Mouse (Mus musculus): ENCODE measurements around the gene Irf2bpl. TPM values are rescaled to one million over a fixed set of nuclear protein-coding genes. Genes with fewer than 3 reads are reported as not detected.

The Irf2bpl gene
- polyA plus RNA-seq, 1 experiment from 2014 or later: 53.9 TPM

DNA sequence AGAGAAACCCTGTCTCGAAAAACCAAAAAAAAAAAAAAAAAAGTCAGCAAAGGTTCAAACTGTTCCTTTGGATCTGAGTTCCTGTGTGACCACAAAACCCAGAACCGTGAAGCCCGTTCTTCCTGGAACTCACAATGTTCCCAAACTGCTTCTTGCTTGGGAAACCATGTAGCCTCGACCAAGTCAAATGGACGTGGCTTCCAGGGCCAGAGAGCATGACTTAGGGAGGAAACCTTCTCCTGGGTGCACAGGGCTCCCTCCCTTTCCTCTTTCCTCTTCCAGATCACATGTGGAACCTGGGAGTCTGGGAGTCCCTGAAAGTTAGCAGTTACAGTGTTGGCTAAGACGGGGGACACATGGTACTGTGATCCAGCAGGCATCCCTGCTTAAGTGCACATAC, 14.8 kb downstream of the Irf2bpl start:
- Histone ChIP-seq H3K9ac (no peak overlapping the region), H3K27ac (no peak overlapping the region), H3K27me3 (no peaks in the 10 kb centered on the region), H3K4me3 (no peak overlapping the region), H3K4me2 (replicated peaks) (no peak overlapping the region), H3K9me3 (no peaks in the 10 kb centered on the region), H3K4me1 (no peaks in the 10 kb centered on the region), H3K36me3 (no peaks in the 10 kb centered on the region)
- 93% methylated on average over 6 of the region's 6 CpGs for WGBS
- ATAC-seq (ENCODE audit: insufficient number of reproducible peaks, insufficient read depth, low FRiP score, low TSS enrichment): no peak

DNA sequence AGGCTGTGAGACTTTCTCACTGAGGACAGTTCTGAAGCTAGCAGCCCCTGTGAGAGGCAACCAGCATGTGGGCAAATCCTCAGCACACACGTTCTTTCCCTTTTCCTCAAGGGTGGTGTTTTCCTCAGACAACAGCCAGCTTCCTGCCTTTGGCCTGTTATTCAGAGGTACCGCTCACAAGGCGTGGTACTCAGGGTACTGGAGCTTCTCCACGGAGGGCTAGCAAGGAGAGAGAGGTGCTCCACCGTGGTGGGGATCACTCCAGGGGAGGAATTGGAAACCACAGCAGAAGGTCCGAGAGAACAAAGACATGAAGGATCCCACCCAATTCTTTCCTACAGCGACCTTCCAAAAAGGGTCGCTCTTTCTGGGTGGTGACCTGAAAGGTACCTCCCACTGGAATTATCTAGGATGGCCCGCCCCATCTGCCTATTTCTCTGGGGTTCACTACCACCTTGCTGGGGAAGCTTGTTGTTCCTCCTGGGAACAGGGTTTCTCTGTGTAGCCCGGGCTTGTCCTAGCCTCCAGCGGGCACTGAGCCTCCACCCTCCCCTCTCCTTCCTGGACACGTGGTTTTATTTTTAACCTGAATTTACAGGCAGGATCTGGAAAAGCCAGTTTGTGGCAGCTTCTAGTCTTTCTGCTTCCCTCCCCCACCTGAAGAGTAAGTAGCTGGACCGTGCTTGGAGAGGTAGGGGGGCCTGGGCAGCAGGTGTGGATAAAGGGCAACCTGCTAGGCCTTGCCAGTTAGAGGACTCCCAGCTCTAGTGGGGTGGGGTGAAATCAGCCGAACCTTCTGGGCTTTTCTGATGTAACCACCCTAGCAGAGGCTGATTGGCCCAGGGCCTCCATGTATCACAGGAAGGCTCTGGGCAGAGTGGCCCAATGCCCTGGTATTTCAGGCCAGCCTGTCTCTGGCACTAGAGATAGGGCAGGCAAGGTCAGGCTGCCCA, 17.1 kb downstream of the Irf2bpl start:
- 37% methylated on average over 14 of the region's 14 CpGs for WGBS
- H3K4me3 ChIP-seq: no peak overlapping the region
- no peaks in the 10 kb centered on the region for H3K4me1 ChIP-seq
- no peak overlapping the region for H3K4me2 ChIP-seq (replicated peaks)
- H3K36me3 ChIP-seq: no peaks in the 10 kb centered on the region
- no peaks in the 10 kb centered on the region for H3K27me3 ChIP-seq
- peak; percentile 45; the same call in 1 of the 2 replicates for ATAC-seq (ENCODE audit: insufficient number of reproducible peaks, insufficient read depth, low FRiP score, low TSS enrichment)
- no peak overlapping the region for H3K9ac ChIP-seq
- H3K9me3 ChIP-seq: no peaks in the 10 kb centered on the region
- H3K27ac ChIP-seq: no peak overlapping the region; the same call in 1 of the 2 replicates

DNA sequence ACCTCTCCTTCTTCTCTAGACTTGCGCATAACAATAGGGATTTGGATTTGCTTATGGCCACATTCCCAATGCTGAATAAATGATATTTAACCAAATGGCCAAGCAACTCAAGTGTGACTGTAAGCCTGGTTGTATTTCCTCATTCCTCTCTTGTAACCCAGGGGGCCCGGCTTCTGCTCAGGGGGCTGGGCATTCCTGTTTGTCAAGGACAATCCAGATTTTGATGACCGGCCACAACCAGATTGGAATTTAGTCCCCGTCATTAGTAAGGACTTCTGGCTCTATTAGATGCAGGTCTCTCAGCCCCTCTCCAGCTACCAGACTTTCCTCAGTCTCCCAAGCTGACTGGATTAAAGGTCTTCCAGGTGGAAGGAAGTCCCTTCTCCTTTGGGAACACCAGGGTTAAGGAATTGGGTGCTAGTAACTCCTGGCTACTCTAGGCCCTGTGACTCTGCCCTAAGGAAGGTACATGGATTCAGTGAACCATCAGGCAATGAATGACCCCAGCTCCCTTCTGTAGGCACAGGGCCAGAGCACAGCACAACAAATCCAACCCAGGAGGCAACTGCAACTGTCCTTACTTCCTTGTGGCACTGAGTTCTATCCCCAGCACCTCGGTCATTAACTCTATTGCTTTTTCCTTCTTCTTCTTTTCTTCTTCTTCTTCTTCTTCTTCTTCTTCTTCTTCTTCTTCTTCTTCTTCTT, 20.1 kb downstream of the Irf2bpl start:
- H3K9ac ChIP-seq: no peak overlapping the region
- H3K27ac ChIP-seq: no peak overlapping the region
- H3K9me3 ChIP-seq: no peaks in the 10 kb centered on the region
- H3K4me1 ChIP-seq: peaks cover 18% of the 10 kb centered on the region; the same call in 1 of the 2 replicates
- H3K27me3 ChIP-seq: no peaks in the 10 kb centered on the region
- H3K4me2 ChIP-seq (replicated peaks): no peak overlapping the region
- no peaks in the 10 kb centered on the region for H3K36me3 ChIP-seq
- no peak for ATAC-seq (ENCODE audit: insufficient number of reproducible peaks, insufficient read depth, low FRiP score, low TSS enrichment)
- H3K4me3 ChIP-seq: no peak overlapping the region
- 86% methylated on average over 5 of the region's 5 CpGs for WGBS

DNA sequence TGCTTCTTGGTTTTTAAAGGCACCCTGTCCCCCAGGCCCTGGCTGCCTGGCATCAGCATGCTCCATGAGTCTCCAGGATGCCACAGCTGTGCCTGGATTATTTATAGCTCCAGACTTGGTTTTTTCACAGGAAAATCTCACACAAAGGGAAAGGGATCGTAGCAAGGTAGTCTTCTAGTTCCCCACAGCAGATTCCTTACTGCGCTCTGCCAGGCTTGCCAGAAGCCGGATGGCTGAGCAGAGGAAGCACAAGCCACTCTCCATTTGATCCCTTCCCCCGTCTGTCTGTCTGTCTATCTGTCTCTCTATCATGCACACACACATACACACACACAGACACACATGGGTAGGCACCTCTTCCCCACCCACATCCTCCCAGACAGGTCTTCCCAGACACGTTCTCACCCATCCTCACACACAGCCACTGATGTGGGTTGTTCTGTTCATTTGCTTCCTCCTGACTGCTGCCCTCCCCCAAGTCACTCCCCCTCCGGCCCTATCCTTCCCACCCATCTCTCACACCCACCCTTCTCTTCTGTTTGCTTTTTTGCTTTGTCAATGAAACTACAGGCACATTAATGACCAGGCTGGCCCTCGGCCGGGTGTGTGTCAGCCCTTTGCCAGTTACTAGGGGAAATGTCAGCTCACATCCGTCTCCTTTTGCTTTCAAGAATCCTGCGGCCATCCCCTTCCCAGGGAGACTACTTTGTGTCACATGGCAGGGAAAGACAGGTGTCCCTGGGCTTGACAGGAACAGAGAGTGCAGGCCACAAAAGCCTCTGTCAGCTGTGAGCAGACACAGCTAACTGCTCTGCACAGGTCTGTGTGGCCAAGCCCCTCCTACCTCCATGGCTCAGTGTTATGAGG, 24.4 kb downstream of the Irf2bpl start:
- Histone ChIP-seq H3K9me3 (no peaks in the 10 kb centered on the region), H3K27me3 (no peaks in the 10 kb centered on the region), H3K4me1 (peaks cover 33% of the 10 kb centered on the region), H3K4me2 (replicated peaks) (no peak overlapping the region), H3K27ac (no peak overlapping the region), H3K9ac (peak overlapping the region; percentile 24; the same call in 1 of the 2 replicates), H3K36me3 (no peaks in the 10 kb centered on the region), H3K4me3 (no peak overlapping the region)
- WGBS: 62% methylated on average over 10 of the region's 10 CpGs
- no peak for ATAC-seq (ENCODE audit: insufficient number of reproducible peaks, insufficient read depth, low FRiP score, low TSS enrichment)

DNA sequence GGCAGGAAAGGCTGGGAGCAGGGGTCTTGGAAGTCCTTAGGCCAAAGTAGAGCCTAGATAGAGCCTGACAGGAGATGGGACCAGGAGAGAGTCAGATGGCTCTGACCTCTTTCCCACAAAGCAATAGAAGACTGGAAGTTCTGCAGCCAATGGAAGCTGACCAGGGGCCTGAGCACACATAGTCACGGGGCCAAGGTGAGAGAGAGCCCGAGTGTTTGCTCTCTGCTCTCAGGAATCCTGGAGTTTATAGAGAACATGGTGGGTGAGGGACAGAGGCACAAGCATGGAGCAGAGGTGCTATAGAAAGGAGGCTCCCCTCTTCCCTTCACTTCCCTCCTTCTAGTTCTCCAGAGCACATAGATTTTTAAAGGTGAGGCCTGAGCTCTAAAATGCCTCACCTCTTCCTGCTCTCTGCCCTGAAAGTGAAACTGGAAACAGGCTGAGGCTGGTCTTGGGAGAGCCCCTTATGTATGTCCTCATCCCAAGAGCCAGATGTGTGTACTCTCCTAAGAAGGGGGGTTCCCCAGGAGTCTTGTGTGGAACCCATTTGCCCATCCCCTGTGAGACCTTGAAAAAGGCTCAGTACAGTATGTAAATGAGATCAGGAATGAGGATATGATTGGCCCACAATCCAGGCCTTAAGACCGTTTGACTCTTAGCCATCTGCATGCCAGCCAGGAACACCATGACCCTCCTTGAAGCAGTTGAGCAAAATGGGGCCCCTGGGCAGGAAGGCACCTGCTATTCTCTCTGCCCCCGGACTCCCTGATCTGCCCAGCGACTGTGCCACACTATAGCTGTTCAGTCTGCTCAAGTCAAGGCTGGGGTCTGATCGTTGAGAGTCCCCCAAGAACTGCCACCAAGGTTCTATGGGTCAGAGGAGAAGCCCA, 25.4 kb downstream of the Irf2bpl start:
- Histone ChIP-seq H3K9me3 (no peaks in the 10 kb centered on the region), H3K36me3 (no peaks in the 10 kb centered on the region), H3K4me3 (no peak overlapping the region), H3K27me3 (no peaks in the 10 kb centered on the region), H3K27ac (no peak overlapping the region), H3K4me1 (peaks cover 33% of the 10 kb centered on the region), H3K9ac (no peak overlapping the region), H3K4me2 (replicated peaks) (no peak overlapping the region)
- 70% methylated on average over 6 of the region's 6 CpGs for WGBS
- ATAC-seq (ENCODE audit: insufficient number of reproducible peaks, insufficient read depth, low FRiP score, low TSS enrichment): no peak

DNA sequence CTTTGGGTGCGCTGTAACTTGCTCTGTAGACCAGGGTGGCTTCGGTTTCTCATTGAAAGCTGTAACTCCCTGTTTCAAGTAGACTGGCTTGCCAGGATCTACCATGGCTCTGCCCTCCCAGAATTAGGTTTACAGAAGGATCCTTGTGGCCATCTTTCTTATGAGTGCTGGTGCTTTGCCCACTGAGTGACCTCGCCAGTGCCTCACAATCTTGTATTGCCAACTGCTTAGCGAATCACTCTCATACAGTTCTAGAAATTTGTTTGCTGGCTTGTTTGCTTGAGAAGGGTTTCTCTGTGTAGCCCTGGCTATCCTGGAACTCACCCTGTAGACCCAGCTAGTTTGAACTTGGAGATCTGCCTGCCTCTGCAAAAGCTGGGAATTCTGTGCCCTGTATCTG, 26.1 kb downstream of the Irf2bpl start:
- Histone ChIP-seq H3K36me3 (no peaks in the 10 kb centered on the region), H3K4me1 (peaks cover 33% of the 10 kb centered on the region), H3K4me3 (no peak overlapping the region), H3K27me3 (no peaks in the 10 kb centered on the region), H3K9me3 (no peaks in the 10 kb centered on the region), H3K4me2 (replicated peaks) (no peak overlapping the region), H3K9ac (no peak overlapping the region), H3K27ac (no peak overlapping the region)
- 91% methylated on average over 4 of the region's 4 CpGs for WGBS
- no peak for ATAC-seq (ENCODE audit: insufficient number of reproducible peaks, insufficient read depth, low FRiP score, low TSS enrichment)

DNA sequence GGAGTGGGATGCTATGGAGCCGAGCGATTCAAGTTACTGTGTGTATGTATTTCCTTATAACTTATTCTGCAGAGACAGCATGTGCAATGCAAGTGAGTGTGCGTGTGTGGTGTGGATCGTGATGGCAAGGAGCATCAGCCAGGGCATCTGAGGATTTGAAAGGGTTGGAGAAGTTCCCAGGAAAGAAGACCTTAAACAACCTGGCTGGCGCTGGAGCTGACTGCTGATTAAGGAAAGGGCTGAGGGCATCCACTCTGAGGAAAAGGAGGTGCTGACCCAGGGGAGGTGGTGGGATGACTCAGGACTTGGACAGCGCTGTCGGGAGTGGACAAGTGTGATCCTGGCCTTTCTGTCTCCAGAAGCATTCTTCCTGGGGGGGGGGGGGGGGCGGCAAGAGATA, 27.3 kb downstream of the Irf2bpl start:
- Histone ChIP-seq H3K9ac (no peak overlapping the region), H3K4me3 (no peak overlapping the region), H3K27me3 (no peaks in the 10 kb centered on the region), H3K36me3 (no peaks in the 10 kb centered on the region), H3K4me1 (peaks cover 33% of the 10 kb centered on the region), H3K9me3 (no peaks in the 10 kb centered on the region), H3K4me2 (replicated peaks) (no peak overlapping the region), H3K27ac (no peak overlapping the region)
- 85% methylated on average over 8 of the region's 8 CpGs for WGBS
- ATAC-seq (ENCODE audit: insufficient number of reproducible peaks, insufficient read depth, low FRiP score, low TSS enrichment): no peak

DNA sequence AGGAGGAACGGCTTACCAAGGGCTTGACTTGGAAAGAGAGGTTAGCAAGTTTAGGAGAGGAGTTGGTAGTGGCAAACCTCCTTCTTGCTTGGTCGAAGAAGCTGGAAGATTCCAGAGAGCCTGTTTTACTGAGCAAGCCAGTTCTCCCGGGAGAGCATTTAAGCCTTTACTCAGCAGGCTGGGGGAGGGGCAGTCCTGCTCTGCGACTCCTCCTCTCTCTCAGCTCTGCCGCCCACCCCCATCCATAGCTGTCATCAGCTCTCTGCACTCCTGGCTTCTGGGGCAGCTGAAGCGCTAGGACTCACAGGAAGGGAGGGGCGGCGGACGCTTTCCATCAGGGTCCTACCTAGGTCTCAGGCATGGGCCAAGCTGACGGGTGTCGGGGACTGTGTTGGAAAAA, 28.9 kb downstream of the Irf2bpl start:
- no peak overlapping the region for H3K9ac ChIP-seq
- H3K4me2 ChIP-seq (replicated peaks): peak overlapping the region; percentile 30
- peak overlapping the region; percentile 77 for H3K27ac ChIP-seq

DNA sequence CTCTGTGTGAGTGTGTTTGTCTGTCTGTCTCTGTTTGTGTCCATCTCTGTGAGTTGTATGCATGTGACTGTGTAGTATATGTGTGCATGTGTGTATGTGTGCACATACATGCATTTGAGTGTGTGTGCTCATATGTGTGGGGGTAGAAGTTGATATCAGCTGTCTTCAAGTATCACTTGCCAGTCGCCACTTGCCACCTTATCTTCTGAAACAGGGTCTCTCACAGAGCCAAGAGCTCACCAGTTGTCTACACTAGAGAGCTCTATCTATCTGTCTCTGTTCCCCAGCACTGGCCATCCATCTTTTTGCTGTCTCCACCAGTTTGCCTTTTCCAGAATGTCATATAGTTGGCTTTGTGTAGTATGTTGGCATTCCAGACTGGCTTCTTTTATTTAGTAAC, 31.1 kb downstream of the Irf2bpl start:
- Histone ChIP-seq H3K4me1 (peaks cover 29% of the 10 kb centered on the region), H3K9ac (no peak overlapping the region), H3K4me3 (no peak overlapping the region), H3K4me2 (replicated peaks) (no peak overlapping the region), H3K9me3 (no peaks in the 10 kb centered on the region), H3K27me3 (no peaks in the 10 kb centered on the region), H3K36me3 (no peaks in the 10 kb centered on the region), H3K27ac (no peak overlapping the region)
- WGBS: 84% methylated on average over 1 of the region's 1 CpGs
- ATAC-seq (ENCODE audit: insufficient number of reproducible peaks, insufficient read depth, low FRiP score, low TSS enrichment): no peak

More for the DNA sequence above, 28.9 kb downstream of the Irf2bpl start:
- no peaks in the 10 kb centered on the region for H3K27me3 ChIP-seq
- no peaks in the 10 kb centered on the region for H3K36me3 ChIP-seq
- ATAC-seq (ENCODE audit: insufficient number of reproducible peaks, insufficient read depth, low FRiP score, low TSS enrichment): peak; percentile 74
- H3K4me3 ChIP-seq: no peak overlapping the region
- H3K9me3 ChIP-seq: no peaks in the 10 kb centered on the region
- peaks cover 32% of the 10 kb centered on the region for H3K4me1 ChIP-seq
- 6% methylated on average over 11 of the region's 11 CpGs for WGBS

DNA sequence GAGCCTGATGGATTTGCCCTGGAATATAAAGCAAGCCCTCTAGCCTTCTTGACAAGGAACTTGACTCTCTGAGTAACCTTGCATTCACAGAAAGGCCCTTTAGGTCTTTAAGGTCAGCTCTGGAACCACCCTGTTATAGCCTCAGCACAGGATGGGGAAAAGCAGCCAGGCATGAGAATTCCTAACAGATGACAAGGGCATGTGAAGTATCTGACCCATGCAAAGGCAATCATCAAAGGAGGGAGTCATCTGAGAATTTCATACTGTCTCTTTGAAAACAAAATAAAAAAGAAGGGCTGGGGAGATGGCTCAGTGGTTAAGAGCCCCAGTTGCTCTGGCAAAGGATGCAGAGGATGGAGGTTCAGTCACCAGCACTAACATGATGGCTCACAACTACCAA, 33.3 kb downstream of the Irf2bpl start:
- Histone ChIP-seq H3K9ac (no peak overlapping the region), H3K4me3 (no peak overlapping the region), H3K27me3 (no peaks in the 10 kb centered on the region), H3K4me2 (replicated peaks) (no peak overlapping the region), H3K36me3 (no peaks in the 10 kb centered on the region), H3K4me1 (peaks cover 25% of the 10 kb centered on the region), H3K27ac (no peak overlapping the region), H3K9me3 (no peaks in the 10 kb centered on the region)
- no peak for ATAC-seq (ENCODE audit: insufficient number of reproducible peaks, insufficient read depth, low FRiP score, low TSS enrichment)

DNA sequence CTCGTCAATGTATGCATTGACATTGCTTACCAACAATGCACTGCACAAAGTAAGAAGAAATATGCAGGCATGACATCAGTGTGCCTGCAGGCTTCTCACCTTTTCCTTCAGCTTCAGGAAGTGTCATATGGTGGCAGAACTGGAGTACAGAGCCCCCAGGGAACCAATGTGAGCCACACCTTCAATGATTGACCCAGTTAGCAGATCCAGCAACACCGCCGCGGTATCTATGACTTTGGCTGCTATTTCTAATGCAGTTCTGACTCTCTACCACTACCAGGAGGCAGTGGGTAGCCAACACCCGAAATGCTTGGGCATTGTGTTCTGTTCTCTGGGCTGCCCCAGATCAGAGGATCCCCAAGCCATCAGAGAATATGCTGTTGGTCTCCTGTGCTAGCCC, 33.9 kb downstream of the Irf2bpl start:
- Histone ChIP-seq H3K36me3 (no peaks in the 10 kb centered on the region), H3K4me2 (replicated peaks) (no peak overlapping the region), H3K4me3 (no peak overlapping the region), H3K4me1 (peaks cover 20% of the 10 kb centered on the region), H3K9ac (no peak overlapping the region), H3K27ac (no peak overlapping the region), H3K9me3 (no peaks in the 10 kb centered on the region), H3K27me3 (no peaks in the 10 kb centered on the region)
- ATAC-seq (ENCODE audit: insufficient number of reproducible peaks, insufficient read depth, low FRiP score, low TSS enrichment): no peak
- WGBS: 84% methylated on average over 5 of the region's 5 CpGs

All from embryonic facial prominence, embryonic 12.5 days (tissue).